ENCODE assay signal across 20 mouse cellular contexts in the genomic region with DNA sequence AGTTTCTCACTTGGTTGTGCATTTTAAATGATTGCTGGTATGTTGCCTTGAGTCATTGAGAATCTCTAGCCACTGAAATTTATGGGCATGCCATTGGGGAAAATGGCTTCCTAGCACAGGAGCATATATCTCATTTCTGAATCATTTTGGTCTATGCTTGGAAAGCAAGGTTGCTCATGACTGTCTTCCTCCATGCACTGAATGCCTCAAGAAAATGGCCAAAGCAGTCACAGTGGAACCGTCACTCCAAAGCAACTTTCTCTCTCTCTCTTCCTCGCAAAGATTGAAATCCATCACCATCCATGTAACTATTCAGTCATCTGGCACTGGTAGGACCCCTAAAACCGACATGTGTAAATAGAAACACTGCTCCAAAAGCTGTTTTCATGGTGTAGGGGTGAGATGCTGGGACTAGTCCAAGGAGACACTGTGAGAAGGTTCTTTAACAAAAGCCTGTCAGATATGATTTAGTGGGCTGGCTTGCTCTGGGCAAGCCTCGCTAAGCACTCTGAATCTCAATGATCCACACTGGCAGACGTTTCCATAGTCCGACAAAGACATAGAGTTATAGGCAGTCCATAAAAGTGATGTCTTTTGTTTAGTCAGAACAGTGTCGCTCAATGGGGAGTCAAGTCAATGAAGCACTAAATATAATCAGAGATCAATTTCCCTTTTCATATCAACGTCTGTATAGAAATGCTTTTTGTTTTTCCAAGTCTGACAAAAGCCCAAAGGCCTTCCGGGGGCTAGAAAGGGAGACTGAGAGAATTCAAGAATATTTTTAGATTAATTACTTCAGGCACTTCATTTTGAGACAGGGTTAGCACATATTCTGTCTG.
DNase-seq lines count a peak whose midpoint lies in the region; ATAC-seq lines count a peak whose summit lies in the region.
"Had no signal": no experiment of that assay in that cellular context is flagged by ENCODE, and none has a peak within 500 bp of the region (broad histone marks: within the 10 kb centered on the region; RNA-seq: fewer than 3 reads in every experiment).

No protein-coding gene starts in this region.

- no peaks in the 10 kb centered on the region; the same call in 1 of the 2 replicates for H3K4me1 ChIP-seq in neural tube, embryonic 11.5 days (ENCODE audit: control insufficient read depth, insufficient read depth, low read length)
- no peaks in the 10 kb centered on the region for H3K4me1 ChIP-seq in liver, embryonic 12.5 days
- H3K4me1 ChIP-seq: heart, embryonic 13.5 days had no signal

- H3K36me3 ChIP-seq in neural tube, embryonic 11.5 days (ENCODE audit: control insufficient read depth, insufficient read depth, low read length) = no peaks in the 10 kb centered on the region
- no peaks in the 10 kb centered on the region for H3K36me3 ChIP-seq in liver, embryonic 12.5 days
- H3K36me3 ChIP-seq: heart, embryonic 13.5 days; limb, embryonic 12.5 days had no signal

- H3K4me3 ChIP-seq in neural tube, embryonic 11.5 days (ENCODE audit: low read depth, low read length) = no peak overlapping the region
- H3K4me3 ChIP-seq in liver, embryonic 12.5 days = no peak overlapping the region
- H3K4me3 ChIP-seq: heart, embryonic 13.5 days; left cerebral cortex, adult 2 months; limb, embryonic 12.5 days had no signal

- no peaks in the 10 kb centered on the region for H3K9me3 ChIP-seq in neural tube, embryonic 11.5 days (ENCODE audit: control insufficient read depth, low read length)
- H3K9me3 ChIP-seq in liver, embryonic 12.5 days (replicated peaks) = no peaks in the 10 kb centered on the region
- H3K9me3 ChIP-seq: heart, embryonic 13.5 days; limb, embryonic 12.5 days had no signal

- no peaks in the 10 kb centered on the region for H3K27me3 ChIP-seq in neural tube, embryonic 11.5 days (ENCODE audit: control insufficient read depth, insufficient read depth, low read length)
- no peaks in the 10 kb centered on the region for H3K27me3 ChIP-seq in liver, embryonic 12.5 days (replicated peaks)
- H3K27me3 ChIP-seq: heart, embryonic 13.5 days had no signal

- ATAC-seq in neural tube, embryonic 11.5 days (ENCODE audit: insufficient read depth, low FRiP score, low TSS enrichment) = peak; percentile 97
- no peak for ATAC-seq in liver, embryonic 12.5 days
- ATAC-seq: lung, postnatal 0 days had no signal

- H3K4me2 ChIP-seq in neural tube, embryonic 11.5 days (ENCODE audit: low read depth) = no peak overlapping the region
- no peak overlapping the region for H3K4me2 ChIP-seq in liver, embryonic 12.5 days
- H3K4me2 ChIP-seq: heart, embryonic 13.5 days; limb, embryonic 12.5 days had no signal

- DNase-seq in embryo, embryonic 10 days (ENCODE audit: low spot score) = peak; percentile 24
- no peak for DNase-seq in embryo, embryonic 9.5 days (ENCODE audit: extremely low spot score)
- peak; percentile 32 for DNase-seq in neural tube, embryonic 11.5 days (ENCODE audit: low spot score)
- no peak for DNase-seq in neural tube, embryonic 10.5 days (ENCODE audit: extremely low spot score, low spot score)
- DNase-seq in mesoderm, embryonic 11.5 days (ENCODE audit: low read depth, low spot score) = peak; percentile 80
- DNase-seq in retina, postnatal 1 day = peak; percentile 18
- DNase-seq in testis, postnatal 14 days (ENCODE audit: low spot score) = no peak
- DNase-seq: adrenal gland, adult 2 months; cerebellum, adult 11-12 months; heart, postnatal 4 days; kidney, adult 11 months; kidney, postnatal 10 days; right cerebral cortex, postnatal 4 days; thymus, postnatal 4 days had no signal

- H3K9ac ChIP-seq in neural tube, embryonic 11.5 days (ENCODE audit: low read length) = no peak overlapping the region
- H3K9ac ChIP-seq in liver, embryonic 12.5 days = no peak overlapping the region
- H3K9ac ChIP-seq: heart, embryonic 13.5 days; limb, embryonic 12.5 days; liver, embryonic 14.5 days had no signal

- peak overlapping the region; percentile 42; the same call in 1 of the 2 replicates for H3K27ac ChIP-seq in neural tube, embryonic 11.5 days (ENCODE audit: low read depth, low read length)
- no peak overlapping the region for H3K27ac ChIP-seq in liver, embryonic 12.5 days
- H3K27ac ChIP-seq: heart, embryonic 13.5 days; left cerebral cortex, adult 2 months; limb, embryonic 12.5 days; liver, embryonic 14.5 days had no signal

- 28% methylated on average over 9 of the region's 9 CpGs for WGBS in neural tube, embryonic 11.5 days
- 71% methylated on average over 9 of the region's 9 CpGs for WGBS in liver, embryonic 12.5 days (ENCODE audit: insufficient replicate concordance)

Comparison
In these comparisons a context has a peak if more than half of its experiments do, and no peak if none do; other contexts are left out.
1. DNase-seq: peak in embryo, embryonic 10 days (single experiment), neural tube, embryonic 11.5 days (single experiment), mesoderm, embryonic 11.5 days (single experiment) and retina, postnatal 1 day (single experiment); none in embryo, embryonic 9.5 days (single experiment), neural tube, embryonic 10.5 days (single experiment) and testis, postnatal 14 days (single experiment).